Mouse (Mus musculus): ENCODE data around the gene Mecr.

DNA sequence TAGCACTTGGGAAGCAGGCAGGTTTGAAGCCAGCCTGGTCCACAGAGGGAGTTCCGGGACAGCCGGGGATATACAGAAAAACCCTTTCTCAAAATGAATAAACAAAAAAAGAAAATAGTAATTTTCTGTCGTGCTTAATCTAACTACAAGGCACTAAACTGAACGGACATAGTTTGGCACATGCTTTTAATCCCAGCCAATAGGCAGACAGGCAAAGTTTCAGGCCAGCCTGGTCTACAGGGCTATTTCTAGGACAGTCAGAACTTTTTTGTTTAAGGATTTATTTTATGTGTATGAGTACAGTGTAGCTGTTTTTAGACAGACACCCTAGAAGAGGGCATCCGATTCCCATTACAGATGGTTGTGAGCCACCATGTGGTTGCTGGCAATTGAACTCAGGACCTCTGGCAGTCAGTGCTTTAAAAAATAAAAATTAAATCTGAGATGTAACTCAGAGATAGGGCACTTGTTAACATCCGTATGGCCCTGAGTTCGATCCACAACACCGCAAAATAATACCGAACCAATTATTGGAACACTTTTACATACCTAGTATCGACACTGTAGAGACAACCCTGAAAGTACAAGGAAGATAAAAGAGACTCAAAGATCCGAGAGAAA is 29.5 kb downstream of the Mecr start:
- TF ChIP-seq CTCF (IDR thresholded peaks at IDR 0.05; ENCODE audit: low read depth, low read length) (no peak), POLR2A (IDR thresholded peaks at IDR 0.05; ENCODE audit: extremely low read depth, insufficient read depth, low read length) (no peak)
